Mouse (Mus musculus) lung, embryonic 14.5 days (tissue): Measurements from ENCODE around the gene Npb. TPM values are rescaled to one million over a fixed set of nuclear protein-coding genes. Genes with fewer than 3 reads are reported as not detected.

Source experiments
- ATAC-seq: fragments of 200-750 bp; cut with Nextera tagmentation; 2 replicates; pipeline ENCODE4 v1.8.0; 2017; ENCODE audit warnings: mild to moderate bottlenecking, moderate TSS enrichment, moderate library complexity; ENCODE audit not compliant: insufficient read depth
- DNase-seq: peaks from one replicate; pipeline ENCODE4 v3.0.0-alpha.2; 2015
- H3K27ac ChIP-seq: fragments of 300-500 bp; sonication (generic); 2 replicates; pipeline ENCODE4 v1.5.1; 2014; ENCODE audit warnings: low read depth, mild to moderate bottlenecking, moderate library complexity
- H3K27me3 ChIP-seq: fragments of 300-500 bp; sonication (generic); 2 replicates; pipeline ENCODE4 v1.6.1; 2014; ENCODE audit warnings: low read length, control low read depth; ENCODE audit not compliant: insufficient read depth
- H3K36me3 ChIP-seq: fragments of 300-500 bp; sonication (generic); 2 replicates; pipeline ENCODE4 v1.6.1; 2014; ENCODE audit warnings: control low read depth; ENCODE audit not compliant: insufficient read depth
- H3K4me1 ChIP-seq: fragments of 300-500 bp; sonication (generic); 2 replicates; pipeline ENCODE4 v1.6.1; 2014; ENCODE audit warnings: antibody characterized with exemption, control low read depth; ENCODE audit not compliant: insufficient read depth
- H3K4me2 ChIP-seq: fragments of 300-500 bp; sonication (generic); 2 replicates; pipeline ENCODE4 v1.6.1; 2014; ENCODE audit warnings: mild to moderate bottlenecking
- H3K4me3 ChIP-seq: fragments of 300-500 bp; sonication (generic); 2 replicates; pipeline ENCODE4 v1.5.1; 2014; ENCODE audit warnings: low read depth, low read length
- H3K9ac ChIP-seq: fragments of 300-500 bp; sonication (generic); 2 replicates; pipeline ENCODE4 v1.6.1; 2014
- H3K9me3 ChIP-seq: fragments of 300-500 bp; sonication (generic); 2 replicates; pipeline ENCODE4 v1.6.1; 2016; ENCODE audit warnings: low read depth, low read length, control low read depth
- CTCF ChIP-seq: IDR thresholded peaks from 2 replicates; pipeline ENCODE4 v1.5.1; 2016; ENCODE audit warnings: antibody characterized with exemption, low read depth
- WGBS: fragments of 180-500 bp; shearing (Covaris S2); extraction: QIAGEN DNeasy Blood & Tissue Kit; methylation state at CpG from one replicate; pipeline ENCODE4 v1.1.7; 2014; 5-methylcytosine and 5-hydroxymethylcytosine counted together
- polyA plus RNA-seq: library from polyadenylated mRNA; unstranded; fragments of >200 nt; fragmentation: Nextera tagmentation; extraction: Ambion mirVana; gene quantifications from 2 replicates; pipeline ENCODE4 v1.2.1, GENCODE M21; 2014

Npb gene
- polyA plus RNA-seq, 1 experiment from 2014 or later, result 1.3 TPM

DNA sequence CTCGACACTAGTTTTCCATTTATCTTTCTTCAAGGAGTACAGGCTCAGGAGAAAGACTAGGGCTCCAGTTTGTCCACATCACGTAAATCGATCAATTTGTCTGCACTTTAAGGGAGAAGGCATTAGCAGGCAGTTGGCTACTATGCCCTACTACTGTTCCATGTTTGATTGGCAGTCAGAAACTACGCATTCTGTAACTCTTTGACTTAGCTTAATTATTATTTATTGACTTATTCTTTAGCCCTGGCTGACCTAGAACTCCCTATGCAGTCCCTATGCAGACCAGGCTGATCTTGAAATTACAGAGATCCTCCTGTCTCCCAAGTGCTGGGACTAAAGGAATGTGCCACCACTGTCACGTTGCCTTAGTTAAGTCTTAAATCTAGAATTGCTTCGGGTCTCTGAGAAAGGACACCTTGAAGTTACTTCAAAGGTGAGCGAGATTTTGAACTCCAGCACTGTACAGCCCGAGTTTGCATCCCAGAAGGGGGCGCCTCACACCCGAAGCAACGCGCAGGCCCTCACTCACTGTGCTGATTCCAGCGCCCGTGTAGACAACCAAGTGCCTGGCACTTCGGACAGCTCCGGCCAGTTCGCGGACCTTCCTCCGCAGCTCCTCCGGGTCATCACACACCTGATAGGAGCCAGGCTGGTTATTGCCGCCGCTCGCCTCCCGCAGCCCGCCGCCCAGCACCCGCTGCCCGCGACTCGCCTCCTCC, 15.8 kb downstream of the Npb start:
- DNase-seq (peak; percentile 78), ATAC-seq (peak; percentile 81)
- 11% methylated on average over 30 of the region's 30 CpGs for WGBS
- peak overlapping the region; percentile 96 for H3K4me3 ChIP-seq
- H3K36me3 ChIP-seq, result peaks cover 66% of the 10 kb centered on the region
- peak overlapping the region; percentile 99 for H3K4me2 ChIP-seq
- H3K4me1 ChIP-seq, result peaks cover 3% of the 10 kb centered on the region; the same call in 1 of the 2 replicates
- no peaks in the 10 kb centered on the region for H3K27me3 ChIP-seq
- peak overlapping the region; percentile 77 for H3K27ac ChIP-seq
- no peaks in the 10 kb centered on the region for H3K9me3 ChIP-seq
- H3K9ac ChIP-seq, result peak overlapping the region; percentile 63
- peak; percentile 63 for TF ChIP-seq CTCF

DNA sequence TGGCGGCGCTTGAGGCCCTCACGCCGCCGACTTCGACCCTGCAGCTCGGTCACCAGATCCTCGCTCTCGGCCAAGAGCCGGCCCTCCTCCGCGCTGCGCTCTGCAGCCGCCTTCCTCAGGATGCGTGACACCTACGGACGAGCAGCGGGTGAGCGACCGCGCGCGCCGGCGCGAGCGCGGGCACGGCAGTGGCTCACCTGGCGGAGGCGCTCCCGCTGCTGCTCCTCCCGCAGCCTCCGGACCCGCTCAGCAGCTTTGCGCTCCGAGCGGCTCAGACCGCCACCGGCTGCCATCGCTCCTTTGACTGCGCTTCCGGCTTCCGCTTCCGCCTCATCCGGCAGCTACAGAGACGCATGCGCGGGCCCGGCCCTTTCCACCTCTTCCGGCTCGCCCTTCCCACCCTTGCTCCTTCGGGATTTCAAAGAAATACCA, 16.4 kb downstream of the Npb start:
- Histone ChIP-seq H3K27ac (peak overlapping the region; percentile 77), H3K9me3 (no peaks in the 10 kb centered on the region), H3K4me1 (peaks cover 3% of the 10 kb centered on the region), H3K9ac (peak overlapping the region; percentile 63), H3K27me3 (no peaks in the 10 kb centered on the region), H3K4me2 (peak overlapping the region; percentile 99), H3K36me3 (peaks cover 69% of the 10 kb centered on the region), H3K4me3 (peak overlapping the region; percentile 96)
- no peak for TF ChIP-seq CTCF
- ATAC-seq (peak; percentile 82), DNase-seq (peak; percentile 94)
- WGBS, result under 1% methylated on average over 53 of the region's 53 CpGs

DNA sequence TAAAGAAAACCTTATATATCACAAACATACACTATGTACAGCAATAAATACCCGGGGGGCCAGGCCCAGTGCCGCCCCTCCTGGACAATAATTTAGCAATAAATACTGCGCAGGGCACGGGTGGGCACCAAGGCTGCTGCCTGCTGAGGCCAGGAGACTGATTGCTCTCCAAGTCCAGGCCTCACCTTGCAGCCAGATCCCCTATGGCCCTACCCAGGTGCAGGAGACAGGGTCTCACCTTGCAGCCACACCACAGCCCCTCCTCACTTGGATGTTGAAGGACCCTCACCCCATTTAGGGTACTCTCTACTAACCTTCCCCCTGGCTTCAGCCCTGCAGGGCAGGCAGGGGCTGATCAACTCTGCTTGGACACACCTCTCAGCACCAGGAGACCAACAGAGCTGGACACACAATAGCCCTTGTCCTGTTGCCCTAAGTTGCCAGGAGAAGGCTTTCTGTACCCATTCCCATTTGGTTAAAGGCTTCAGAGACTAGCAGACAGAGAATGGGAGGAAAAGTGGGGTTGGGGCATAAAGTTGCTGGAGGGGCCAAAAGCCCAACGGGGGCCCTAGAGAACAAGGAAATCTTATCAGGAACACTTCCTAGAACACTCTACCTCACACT, 17.0 kb downstream of the Npb start, which contains the start of gene Sirt7:
Gene Sirt7, minus strand, starts transcription at position 89 of the 624 bp plus-strand sequence.
- TF ChIP-seq CTCF, result 0 out of 2 replicates have a peak, but pooled peaks have one; percentile 6
- ATAC-seq, result peak; percentile 22; the same call in 1 of the 2 replicates
- peaks cover 64% of the 10 kb centered on the region for H3K36me3 ChIP-seq
- no peak for DNase-seq
- peak within 1 kb of the TSS; percentile 96 for H3K4me3 ChIP-seq
- H3K4me2 ChIP-seq, result peak within 1 kb of the TSS; percentile 99
- peaks cover 9% of the 10 kb centered on the region for H3K4me1 ChIP-seq
- no peaks in the 10 kb centered on the region for H3K9me3 ChIP-seq
- H3K9ac ChIP-seq, result peak within 1 kb of the TSS; percentile 63
- 22% methylated on average over 5 of the region's 5 CpGs for WGBS
- H3K27me3 ChIP-seq, result no peaks in the 10 kb centered on the region
- H3K27ac ChIP-seq, result peak within 1 kb of the TSS; percentile 77

DNA sequence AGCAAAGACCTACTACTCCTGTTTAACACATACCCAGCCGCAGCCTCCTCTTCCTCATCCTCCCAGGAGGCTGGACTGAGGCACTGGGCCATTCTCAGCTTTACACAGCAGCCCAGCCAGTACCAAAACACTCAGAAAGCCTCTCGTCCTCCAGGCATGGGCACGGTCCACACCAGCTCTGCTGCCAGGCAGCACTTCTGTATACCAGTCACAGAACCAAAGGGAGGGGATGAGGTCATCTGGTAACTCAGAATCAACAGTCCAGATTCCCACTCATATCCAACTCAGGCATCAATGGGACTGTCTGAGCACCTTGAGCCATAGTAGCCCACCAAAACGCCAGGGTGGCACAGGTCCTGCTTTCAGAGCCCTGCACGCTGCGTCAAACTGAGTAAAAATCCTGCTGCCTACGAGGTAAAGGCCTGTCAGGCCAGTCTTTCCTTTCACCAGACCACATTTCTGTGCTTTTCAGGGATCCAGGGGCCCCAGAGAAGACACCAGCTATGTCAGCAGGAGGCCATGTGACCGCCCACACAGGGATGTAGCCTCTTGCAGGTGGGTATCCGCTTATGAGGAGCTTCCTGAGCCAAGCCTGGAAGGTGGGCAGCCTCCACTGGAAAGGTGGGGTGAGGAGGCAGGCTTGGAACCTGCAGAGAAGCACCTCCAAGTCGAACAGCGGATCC, 18.6 kb downstream of the Npb start:
- no peaks in the 10 kb centered on the region for H3K9me3 ChIP-seq
- peaks cover 17% of the 10 kb centered on the region for H3K4me1 ChIP-seq
- no peak overlapping the region for H3K9ac ChIP-seq
- DNase-seq (no peak), ATAC-seq (no peak)
- 90% methylated on average over 11 of the region's 11 CpGs for WGBS
- no peak overlapping the region for H3K4me2 ChIP-seq
- H3K36me3 ChIP-seq, result peaks cover 49% of the 10 kb centered on the region
- no peaks in the 10 kb centered on the region for H3K27me3 ChIP-seq
- H3K27ac ChIP-seq, result no peak overlapping the region
- no peak overlapping the region for H3K4me3 ChIP-seq
- TF ChIP-seq CTCF, result no peak

DNA sequence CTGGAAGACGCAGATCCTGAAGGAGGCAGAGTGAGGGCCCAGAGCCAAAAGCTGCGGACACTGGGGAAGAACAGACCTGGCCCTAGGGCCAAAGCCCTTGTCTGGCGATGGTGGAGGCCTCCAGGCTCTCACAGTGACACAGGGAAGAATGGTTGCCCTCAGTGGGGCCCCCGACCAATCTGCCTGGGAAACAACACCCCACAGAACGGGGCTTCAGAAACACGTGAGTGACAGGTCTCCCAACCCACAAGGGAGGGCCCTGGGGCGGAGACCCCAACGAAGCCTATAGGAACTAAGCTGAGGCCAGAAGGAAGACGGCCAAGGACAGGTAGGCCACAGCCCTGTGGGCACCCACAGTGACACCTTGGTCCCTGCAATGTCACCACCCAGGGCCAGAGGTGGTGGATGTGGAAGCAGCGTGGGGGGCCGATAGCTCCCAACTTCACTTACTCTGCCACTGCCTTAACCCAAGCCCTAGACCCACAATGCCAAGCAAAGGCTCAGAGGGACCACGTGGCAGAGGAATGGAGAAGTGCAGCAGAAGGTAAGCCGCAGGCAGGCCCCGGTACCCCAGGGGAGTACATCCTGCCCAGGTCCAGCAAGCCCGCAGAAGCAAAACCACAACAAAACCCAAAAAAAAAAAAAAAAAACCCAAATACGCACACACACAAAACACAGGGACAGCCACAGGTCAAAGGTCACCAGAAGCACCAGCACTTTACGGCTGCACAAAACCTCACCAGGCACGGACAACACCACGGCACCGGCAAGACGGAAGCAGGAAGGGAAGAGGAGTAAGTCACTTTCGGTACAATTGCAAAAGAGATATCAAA, 19.4 kb downstream of the Npb start:
- no peak for ATAC-seq
- H3K27ac ChIP-seq, result no peak overlapping the region
- peaks cover 43% of the 10 kb centered on the region for H3K36me3 ChIP-seq
- TF ChIP-seq CTCF, result no peak
- no peak overlapping the region for H3K4me3 ChIP-seq
- H3K9ac ChIP-seq, result no peak overlapping the region
- H3K4me1 ChIP-seq, result peaks cover 22% of the 10 kb centered on the region
- 72% methylated on average over 22 of the region's 22 CpGs for WGBS
- H3K4me2 ChIP-seq, result no peak overlapping the region
- no peak for DNase-seq
- H3K27me3 ChIP-seq, result no peaks in the 10 kb centered on the region
- no peaks in the 10 kb centered on the region for H3K9me3 ChIP-seq

DNA sequence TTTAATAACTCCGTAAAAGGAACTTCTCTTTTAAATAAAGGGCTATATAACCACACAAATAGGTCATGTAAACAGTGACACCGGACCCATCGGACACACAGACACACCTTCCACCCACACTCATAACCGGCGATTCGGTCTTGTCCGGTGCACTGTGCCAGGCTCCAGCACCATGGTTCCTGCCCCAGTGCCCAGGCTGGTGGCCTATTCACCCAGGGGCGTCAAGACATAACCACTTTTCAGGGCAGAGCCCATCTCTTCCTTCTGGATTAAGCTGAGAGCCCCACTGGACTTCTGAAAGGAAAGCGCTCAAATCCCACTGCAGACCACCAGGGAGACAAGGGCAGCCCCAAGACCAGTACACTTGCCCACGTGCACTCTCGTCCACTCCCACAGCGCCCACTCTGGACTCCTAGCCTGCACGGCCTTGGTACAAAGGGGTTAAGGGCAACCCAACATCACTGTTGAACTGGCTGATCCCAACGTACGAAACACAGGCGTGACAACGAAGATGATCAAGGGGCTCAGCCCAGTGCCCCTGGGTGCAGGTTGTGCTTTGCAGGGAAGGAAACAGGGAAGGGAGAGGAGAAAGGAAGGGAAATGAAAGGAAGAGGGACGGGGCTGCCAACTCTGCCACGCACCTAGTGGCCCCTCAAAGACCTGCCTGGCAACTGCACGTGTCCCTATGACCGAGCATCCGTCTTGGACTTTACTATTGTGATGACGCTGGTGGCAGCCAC, 20.5 kb downstream of the Npb start:
- peaks cover 22% of the 10 kb centered on the region for H3K4me1 ChIP-seq
- H3K9me3 ChIP-seq, result no peaks in the 10 kb centered on the region
- no peak overlapping the region for H3K9ac ChIP-seq
- no peak for DNase-seq
- ATAC-seq, result no peak
- H3K4me3 ChIP-seq, result peak overlapping the region; percentile 3; the same call in 1 of the 2 replicates
- H3K4me2 ChIP-seq, result peak overlapping the region; percentile 86; the same call in 1 of the 2 replicates
- 0 out of 2 replicates have a peak overlapping the region, but pooled peaks have one; percentile 8 for H3K27ac ChIP-seq
- WGBS, result 92% methylated on average over 23 of the region's 23 CpGs
- no peaks in the 10 kb centered on the region for H3K27me3 ChIP-seq
- peaks cover 32% of the 10 kb centered on the region for H3K36me3 ChIP-seq
- TF ChIP-seq CTCF, result no peak
